In the genomic region with DNA sequence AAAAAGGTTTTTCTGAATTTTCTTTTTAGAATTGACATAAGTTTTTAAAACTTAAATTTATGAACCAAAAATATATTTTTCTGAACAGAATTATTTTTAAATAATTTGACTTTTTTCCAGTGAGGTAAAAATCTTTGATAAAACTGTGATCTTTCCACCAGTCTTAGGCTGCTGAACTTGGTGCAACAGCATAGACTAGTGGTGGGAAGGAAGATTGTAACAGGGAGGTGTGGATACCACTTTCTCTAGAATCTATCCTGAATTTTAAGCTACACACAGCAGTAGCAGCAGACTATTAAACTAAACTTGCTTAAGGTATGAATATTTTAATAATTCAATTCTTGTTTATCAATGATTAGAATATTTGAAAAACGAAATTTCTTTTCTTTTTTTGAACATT, we compare ENCODE assay signal across 8 mouse cellular contexts.
A peak's percentile ranks its signal among the peaks of the same experiment; 100 is the strongest.
DNase-seq lines count a peak whose midpoint lies in the region; ATAC-seq and TF ChIP-seq lines count a peak whose summit lies in the region.

No protein-coding gene starts in this region.

- ATAC-seq in midbrain, embryonic 13.5 days, result peak; percentile 81; the same call in 1 of the 2 replicates

- no peaks in the 10 kb centered on the region for H3K36me3 ChIP-seq in midbrain, embryonic 13.5 days

- TF ChIP-seq CTCF in left cerebral cortex, adult 2 months (IDR thresholded peaks at IDR 0.05), result peak; percentile 82

- 19% methylated on average over 1 of the region's 1 CpGs for WGBS in midbrain, embryonic 13.5 days

- no peaks in the 10 kb centered on the region for H3K4me1 ChIP-seq in midbrain, embryonic 13.5 days (replicated peaks)

- H3K27ac ChIP-seq in left cerebral cortex, adult 2 months, result no peak overlapping the region
- H3K27ac ChIP-seq in midbrain, embryonic 13.5 days, result no peak overlapping the region

- no peak overlapping the region for H3K9ac ChIP-seq in midbrain, embryonic 13.5 days (replicated peaks)

- no peak overlapping the region for H3K4me3 ChIP-seq in left cerebral cortex, adult 2 months
- H3K4me3 ChIP-seq in midbrain, embryonic 13.5 days (replicated peaks), result no peak overlapping the region

- no peak overlapping the region for H3K4me2 ChIP-seq in midbrain, embryonic 13.5 days (replicated peaks)

- no peaks in the 10 kb centered on the region for H3K27me3 ChIP-seq in midbrain, embryonic 13.5 days

- intact Hi-C loops in left cerebral cortex, adult 2 months (cut with DNase I), result loop anchor here (10.0 kb wide), 3 partner anchors 290 to 710 kb away; no protein-coding TSS in a partner anchor

- no peaks in the 10 kb centered on the region for H3K9me3 ChIP-seq in midbrain, embryonic 13.5 days

- peak; percentile 3 for DNase-seq in adrenal gland, postnatal 10 days
- DNase-seq in adrenal gland, adult 2 months, result no peak
- DNase-seq in left cerebral cortex, adult 2 months (ENCODE audit: extremely low spot score in 1 of 2, low spot score in 2 of 2), result no peak
- no peak for DNase-seq in left cerebral cortex, adult 8-10 months (ENCODE audit: low spot score in 2 of 2)
- peak; percentile 42 for DNase-seq in embryo, embryonic 10.5 days (ENCODE audit: low spot score)
- DNase-seq in thymus, postnatal 0 days (ENCODE audit: low spot score), result no peak
- DNase-seq in ovary, adult 18-20 months (ENCODE audit: low spot score), result no peak

Comparison
In these comparisons a context has a peak if more than half of its experiments do, and no peak if none do; other contexts are left out.
1. DNase-seq: peak in adrenal gland, postnatal 10 days (single experiment) and embryo, embryonic 10.5 days (single experiment); none in adrenal gland, adult 2 months (single experiment), left cerebral cortex, adult 2 months (0 of 2), left cerebral cortex, adult 8-10 months (0 of 2), thymus, postnatal 0 days (single experiment) and ovary, adult 18-20 months (single experiment).